Mouse (Mus musculus) layer of hippocampus, adult 8-10 months (tissue): ENCODE measurements around the gene Sgsm1. TPM values are rescaled to one million over a fixed set of nuclear protein-coding genes. Genes with fewer than 3 reads are reported as not detected.

Experiments
- DNase-seq, 2 experiments: peaks; one replicate each; pipeline ENCODE4 v3.0.0; 2022; ENCODE audit warnings: low spot score in 2 of 2
- total RNA-seq, 4 experiments: library from RNA; stranded (reverse); gene quantifications; 2 replicates each; pipeline ENCODE4 v1.2.4; 2022

The Sgsm1 gene
- total RNA-seq, 4 experiments from 2014 or later: 77.8 to 102 (median 87.4) TPM

DNA sequence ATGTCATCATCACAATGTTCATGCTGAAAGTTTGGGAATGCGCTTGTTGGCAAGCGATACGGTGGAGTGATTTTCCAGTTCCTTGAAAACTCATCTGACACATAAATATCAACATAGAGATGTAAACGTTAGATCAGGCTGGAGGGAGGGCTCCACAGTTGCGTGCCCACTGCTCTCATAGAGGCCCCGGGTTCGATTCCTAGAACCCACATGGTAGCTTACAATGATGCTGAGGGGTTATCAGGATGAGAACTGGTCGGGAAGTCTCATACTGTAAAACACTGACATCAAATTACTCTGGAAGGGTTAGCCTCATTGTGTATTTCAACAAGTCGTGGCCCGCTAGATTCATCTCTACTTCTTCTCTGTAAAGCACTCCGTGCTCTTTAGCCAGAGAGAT is 24.5 kb downstream of the Sgsm1 start:
- no peak for DNase-seq

DNA sequence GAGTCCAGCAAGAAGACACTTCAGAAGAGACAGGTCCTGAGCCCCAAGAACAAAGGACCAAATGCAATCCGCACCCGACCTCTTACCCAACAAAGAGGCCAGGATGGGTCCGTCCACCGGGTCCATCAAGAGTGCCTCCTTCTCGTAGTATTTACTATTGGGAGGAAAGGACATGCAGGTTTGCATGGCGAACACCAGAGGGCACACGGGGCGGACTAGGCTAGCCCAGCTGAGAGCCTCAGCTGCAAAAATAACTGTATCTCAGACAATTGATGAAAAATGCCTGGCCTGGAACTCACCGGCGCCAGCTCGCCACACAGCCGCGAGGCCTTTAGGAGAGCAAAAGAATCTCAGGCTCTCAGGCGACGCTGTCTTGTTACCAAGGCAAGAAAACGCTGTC is 25.0 kb downstream of the Sgsm1 start:
- no peak for DNase-seq

DNA sequence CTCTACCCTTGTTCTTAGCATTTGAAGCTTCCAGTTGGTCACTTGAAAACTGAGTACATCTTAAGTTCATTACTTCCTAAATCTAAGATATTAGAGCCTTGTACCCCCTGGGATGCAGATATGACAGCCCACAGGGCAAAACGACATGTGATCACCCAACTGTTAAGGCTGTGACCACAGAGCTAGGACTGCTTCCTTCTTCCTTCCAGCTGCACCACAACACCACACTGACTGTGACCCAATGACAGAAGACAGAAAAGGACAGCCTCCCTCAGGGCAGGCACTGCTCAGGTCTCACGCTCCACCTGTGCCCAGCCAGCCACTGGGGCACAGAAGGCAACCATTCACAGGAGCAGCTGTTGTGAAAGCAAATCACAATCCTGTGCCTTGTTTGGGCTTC is 26.9 kb downstream of the Sgsm1 start:
- no peak for DNase-seq

DNA sequence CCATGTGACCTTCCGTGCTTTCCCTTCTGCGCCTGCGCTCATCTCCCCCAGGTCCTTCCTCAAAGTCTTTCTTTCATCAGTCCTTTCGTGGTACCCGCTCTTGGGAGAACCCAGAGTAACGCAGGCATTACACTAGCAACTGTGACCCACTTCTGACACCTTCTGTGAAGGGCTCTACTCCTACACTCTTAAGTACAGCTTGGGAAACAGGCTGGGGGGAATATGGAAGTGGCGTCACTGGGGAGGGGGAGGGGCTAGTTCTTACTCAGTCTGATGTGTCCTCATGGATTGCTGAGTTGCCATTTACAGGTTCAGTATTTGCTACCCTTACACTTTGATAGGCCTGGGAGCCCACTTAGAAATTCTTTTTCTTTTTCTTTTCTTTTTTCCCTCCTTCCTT is 29.0 kb downstream of the Sgsm1 start:
- no peak for DNase-seq

DNA sequence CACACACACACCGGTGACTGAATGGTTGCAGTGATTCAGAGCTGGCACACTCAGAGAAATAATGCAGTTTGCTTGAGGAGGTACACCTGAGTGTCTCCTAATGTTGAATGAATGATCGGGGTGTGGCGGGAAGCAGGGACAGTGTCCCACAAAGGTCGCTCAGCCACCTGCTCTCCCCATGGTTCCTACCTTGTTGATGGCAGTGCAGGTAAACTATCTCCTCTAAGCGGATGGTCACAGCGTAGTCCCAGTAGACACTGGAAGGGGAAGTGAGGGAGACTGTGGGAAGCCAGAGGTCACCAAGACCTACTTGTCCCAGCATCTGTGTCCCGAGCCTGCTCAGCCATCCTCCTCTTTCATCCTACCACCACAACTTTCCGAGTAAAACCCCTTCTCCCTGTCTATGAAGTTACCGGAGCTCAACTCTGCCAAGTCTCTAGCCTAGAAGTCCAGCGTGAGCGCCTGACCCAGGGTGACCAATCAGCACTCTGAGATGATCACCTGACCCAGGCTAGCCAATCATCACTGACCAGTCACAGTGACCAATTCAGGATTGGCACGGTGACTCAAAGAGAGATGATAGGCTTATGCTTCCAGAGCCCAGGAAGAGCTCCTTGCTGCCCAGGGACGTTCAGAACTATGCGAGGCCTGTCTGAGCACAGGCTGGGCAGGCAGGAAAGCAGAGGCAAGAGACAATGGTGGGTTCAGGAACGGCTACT is 30.3 kb downstream of the Sgsm1 start:
- no peak for DNase-seq

DNA sequence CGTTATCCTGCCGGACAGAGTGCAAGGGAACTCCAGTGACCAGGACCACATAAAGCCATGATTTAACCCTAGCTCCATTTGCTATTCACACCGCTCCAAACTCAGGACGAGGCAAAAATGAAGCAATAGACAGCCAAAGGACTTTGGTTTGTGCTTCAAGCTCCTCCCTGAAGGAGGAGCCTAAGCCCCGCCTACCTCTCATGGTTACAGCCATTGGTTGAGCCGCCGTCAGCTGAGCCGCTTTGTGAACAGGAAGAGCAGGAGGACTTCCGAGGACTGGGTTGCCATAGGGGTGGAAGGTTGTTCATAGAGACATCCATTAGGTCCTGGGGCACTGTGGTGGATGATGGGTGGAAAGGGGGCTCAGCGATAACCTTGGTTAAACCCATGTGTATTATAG is 34.7 kb downstream of the Sgsm1 start:
- no peak for DNase-seq

DNA sequence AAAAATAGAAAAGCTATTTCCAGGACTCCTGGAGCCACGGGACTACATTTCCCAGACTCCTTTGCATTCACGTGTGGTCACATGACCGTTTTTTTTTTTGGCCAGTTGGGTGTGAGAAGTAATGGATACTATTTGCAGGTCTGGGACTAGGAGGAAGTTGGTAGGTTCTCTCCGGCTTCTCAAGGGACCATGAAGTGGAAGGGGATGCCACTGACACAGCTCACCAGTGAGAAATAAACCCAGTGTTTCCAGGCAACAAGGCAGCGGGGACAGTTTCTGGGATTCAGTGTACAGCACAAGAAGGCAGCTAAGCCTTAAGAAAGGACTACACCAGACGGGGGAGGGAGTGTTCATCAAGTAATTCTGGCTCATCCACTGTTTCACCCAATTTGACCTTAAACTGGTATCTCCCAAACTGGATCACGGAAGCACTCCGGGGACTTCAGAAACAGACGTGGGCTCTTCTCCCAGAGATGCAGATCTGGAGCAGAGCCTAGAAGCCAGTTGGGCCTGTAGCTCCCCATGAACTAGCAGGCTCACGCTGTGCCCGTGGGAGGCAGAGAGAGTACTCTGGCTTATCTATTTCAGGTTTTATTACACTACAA is 39.3 kb downstream of the Sgsm1 start:
- peak; percentile 74 to 77 for DNase-seq

DNA sequence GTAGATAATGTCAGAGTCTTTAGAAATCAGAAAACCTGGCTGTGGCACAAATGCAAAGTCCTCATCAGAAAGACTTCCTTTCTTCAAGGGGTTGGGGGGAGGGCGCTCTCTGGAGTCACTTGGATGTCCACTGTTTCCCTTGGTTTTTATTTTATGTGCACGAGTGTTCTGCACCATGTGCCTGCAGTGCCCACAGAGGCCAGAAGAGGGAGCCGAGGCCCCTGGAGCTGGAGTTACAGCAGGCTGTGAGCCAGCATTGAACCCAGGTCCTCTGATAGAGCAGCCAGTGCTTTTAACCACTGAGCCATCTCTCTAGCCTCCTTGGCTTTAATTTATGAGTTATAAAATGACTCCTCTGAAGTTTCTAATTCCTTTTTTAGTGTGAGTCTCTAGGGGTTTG is 40.5 kb downstream of the Sgsm1 start:
- no peak for DNase-seq

DNA sequence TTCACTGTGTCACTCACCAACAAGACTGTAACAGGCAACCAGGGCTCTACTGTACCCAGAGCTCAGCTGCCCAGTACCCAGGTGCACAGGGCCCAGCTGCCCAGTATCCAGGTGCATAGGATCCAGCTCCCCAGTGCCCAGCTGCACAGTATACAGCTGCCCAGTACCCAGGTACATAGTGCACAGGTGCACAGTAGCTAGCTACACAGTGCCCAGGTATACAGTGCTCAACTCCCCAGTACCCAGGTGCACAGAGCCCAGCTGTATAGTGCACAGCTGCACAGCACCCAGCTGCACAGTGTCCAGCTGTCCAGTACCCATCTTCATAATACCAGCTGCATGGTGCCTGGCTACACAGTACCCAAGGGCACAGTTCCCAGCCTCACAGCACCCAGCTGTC is 42.3 kb downstream of the Sgsm1 start:
- DNase-seq: no peak

DNA sequence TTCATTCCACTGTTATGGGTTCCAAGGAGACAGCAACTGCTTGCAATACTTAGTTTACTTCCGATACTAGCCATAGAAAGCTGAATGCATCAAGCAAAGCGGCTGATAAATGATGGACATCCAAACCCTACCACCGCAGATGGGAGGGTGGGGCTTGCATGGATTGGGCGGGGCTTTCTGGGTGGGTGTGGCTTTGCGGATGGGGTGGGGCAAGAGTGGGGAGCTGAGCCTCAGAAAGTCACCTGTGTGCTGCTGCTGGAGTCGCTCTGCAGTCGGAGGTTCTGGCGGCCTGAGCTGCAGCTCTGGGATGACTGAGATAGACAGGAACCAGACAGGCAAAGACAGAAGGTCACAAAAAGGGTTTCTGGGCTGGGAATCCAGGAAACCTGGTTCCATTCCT is 44.9 kb downstream of the Sgsm1 start:
- no peak for DNase-seq

DNA sequence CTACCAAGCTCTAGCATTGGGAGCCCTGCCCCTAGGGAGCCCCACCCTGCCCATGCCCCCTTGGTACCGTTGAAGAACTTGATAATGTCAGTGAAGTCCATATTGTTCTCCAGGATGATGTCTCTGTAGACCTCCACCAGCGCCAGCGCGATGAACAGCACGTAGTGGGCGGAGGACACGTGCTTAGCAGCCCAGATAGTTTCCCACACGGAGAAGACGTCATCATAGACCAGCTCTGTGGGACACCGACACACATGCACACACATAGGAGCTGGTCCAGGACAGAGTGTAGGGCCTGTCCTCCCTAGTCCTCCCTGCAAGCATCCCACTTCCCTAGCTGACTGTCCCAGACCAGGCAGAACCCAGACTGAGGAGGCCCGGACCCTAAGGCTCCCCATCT is 59.8 kb downstream of the Sgsm1 start:
- DNase-seq: peak in 1 of 2 experiments; percentile 34

DNA sequence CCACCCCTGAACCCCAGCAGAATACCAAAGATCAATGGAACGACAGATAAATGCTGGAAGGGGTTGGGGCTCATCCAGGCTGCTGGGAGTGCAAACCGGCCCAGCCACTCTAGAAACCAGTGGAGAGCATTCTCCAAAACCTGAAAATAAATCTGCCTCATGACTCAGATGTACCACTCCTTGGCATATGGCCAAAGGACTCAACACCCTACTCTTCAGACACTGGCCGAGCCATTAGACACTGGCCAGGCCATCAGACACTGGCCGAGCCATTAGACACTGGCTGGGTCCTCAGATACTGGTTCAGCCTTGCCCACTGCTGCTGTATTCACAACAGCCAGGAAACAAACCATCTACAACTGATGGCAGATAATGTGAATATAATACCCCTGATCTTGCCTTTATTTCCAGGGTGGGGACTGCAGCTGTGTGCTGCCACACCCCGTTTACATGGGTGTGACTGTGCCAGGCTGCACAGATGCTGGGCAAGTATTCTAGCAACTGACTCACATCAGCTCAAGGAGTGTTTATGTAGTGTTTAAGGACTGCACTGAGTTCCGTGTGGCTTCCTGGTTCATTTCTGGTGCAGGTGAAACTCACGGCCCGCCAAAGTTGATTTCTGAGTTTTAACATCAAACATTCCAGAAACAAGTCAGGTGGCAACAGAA is 61.2 kb downstream of the Sgsm1 start:
- DNase-seq: no peak

DNA sequence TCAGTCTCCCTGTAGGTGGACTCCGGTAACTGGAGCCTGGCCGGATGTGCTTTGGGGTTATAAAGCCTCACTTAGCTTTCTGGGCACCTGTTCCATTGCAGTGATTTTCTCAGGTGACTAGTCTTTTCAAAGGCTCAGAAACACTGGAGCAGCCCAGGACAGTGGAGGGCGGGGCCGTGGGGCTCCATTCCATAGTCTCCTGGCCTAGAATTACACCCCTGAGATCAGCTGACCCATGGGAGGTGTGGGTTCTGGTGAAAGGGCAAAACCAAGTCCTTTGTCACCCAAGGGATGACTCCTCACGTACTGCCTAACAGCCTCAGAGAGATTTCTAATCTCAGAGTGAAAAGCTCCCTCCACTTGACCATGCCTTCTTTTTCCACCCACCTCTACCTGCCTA is 80.4 kb downstream of the Sgsm1 start:
- no peak for DNase-seq

DNA sequence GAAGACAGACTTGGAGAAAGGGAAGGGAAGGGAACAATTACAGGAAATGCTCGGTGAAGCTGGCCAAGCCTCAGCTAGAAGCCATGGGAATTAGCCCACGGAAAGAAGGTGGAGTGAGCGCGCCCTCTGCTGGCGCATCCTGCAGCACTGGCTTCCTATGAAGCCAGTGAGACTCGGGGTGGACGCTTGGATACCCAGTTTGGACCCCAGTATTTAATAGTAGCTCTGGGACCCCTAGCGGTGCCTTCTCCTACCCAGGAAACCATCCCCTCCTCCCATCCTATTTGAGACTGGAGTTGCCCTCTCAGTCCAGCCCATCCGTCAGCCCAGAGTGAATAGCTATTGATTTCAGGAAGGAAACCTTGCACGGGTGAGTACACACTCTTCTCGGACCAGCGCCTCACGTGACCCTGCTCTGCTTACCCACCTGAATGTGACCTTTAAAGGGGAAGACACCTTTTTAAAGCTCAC is 83.9 kb downstream of the Sgsm1 start, which contains the start of gene Tmem211:
TSS of gene Tmem211 (plus strand) at position 278 of the 471 bp plus-strand sequence.
- DNase-seq: peak; percentile 65 to 86

DNA sequence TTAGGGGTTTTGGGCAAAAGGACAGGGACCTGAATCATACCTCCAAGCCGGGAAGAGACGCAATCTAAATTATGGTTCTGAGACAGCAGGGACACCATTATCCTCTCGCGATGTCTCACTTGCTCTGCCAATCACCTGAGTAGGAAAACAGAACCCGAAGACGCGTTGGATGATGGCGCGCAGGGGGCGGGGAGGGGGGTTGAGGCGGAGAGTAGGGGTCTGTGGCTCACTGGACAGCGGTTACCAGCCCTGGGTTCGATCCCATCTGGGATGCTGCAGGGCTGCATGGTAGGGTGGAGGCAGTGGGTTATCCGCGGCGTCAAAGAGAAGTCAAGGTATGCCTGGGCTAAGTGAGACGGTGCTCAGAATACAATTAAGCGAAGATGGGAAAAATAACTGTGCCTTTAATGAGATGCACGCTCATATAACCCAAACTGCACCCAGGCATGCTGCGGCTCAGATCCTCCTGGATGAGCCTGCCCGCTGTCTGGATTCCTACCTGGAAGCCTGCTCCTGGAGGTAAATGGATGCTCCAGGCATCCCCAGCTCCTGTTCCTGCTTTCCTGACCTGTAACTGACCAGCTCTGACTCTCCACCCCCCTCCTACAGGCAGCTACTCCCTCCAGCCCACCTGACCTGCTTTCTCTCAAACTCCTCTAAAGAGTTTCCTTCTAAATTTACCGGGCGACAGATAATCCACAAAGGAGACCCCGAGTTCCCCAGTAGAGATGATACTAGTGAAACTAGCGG is 84.7 kb downstream of the Sgsm1 start:
- no peak for DNase-seq

DNA sequence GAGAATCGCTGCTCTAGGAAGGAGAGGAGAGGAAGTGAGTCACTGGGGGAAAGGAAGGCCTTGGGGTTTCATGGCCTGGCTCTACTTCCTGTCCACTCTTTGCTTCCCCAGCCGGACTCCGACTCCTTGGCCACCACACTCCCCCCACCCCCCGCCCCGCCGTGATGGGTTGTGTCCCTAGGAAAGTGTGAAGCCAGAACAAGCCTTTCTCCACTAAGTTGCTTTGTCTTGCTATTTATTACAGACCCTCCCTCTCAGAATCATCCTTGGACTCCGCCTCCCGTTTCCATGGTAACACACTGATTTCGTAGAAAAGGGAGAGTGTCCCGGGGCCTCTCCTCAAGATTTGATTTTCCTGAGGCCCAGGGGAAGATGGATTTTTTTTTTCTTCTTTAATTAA is 85.3 kb downstream of the Sgsm1 start:
- DNase-seq: no peak

DNA sequence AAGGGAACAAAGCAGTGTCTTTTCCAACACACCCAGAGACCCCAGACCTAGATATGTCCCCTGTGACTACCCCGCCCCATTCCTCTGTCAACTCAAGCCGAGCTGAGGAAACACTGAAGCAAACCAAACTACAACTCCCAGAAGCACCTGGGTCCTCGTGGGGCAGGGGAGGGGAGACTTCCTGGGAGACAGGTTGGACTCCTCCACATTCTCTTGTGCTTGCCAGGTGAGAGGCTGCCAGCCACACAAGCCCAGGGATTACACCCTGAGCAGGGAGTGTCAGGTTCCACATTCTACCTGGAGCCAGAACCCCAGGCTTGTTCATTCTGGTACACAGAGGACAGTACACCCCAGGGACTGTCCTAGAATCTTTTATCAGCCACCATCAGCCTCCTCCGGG is 86.7 kb downstream of the Sgsm1 start:
- no peak for DNase-seq

DNA sequence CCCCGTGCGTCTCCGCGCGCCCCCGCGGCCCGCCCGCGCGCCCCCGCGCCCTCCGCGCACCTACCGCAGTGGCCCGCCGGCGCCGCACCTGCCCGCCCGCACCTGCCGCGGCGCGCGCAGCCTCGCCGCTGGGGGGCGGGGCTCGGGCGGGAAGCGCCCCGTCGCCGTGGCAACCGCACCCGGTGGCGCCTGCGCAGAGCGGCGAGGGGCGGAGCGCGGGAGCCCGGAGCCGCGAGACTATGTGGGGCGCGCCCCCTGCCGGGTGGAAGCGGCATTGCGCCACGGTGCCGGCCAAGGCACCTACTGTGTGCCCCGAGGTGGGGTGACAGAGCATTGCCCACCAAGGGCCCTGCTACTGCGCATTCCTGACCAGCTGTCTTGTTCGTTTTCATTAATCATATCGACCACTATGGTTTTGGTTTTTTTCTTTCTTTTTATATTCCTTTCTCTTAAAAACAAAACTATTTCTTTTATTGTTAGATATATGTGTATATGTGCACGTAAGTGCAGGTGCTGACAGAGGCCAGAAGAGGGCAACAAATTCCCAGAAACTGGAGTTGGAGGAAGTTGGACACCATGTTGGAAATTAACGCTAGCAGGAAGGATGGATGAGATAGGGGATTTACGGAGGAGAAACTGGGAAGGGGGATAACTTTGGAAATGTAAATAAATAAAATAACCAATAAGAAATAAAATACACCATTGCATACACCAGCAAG is 89.3 kb downstream of the Sgsm1 start, which contains the start of gene 2900026A02Rik:
TSS of gene 2900026A02Rik (minus strand) at position 90 of the 719 bp plus-strand sequence.
- peak in 1 of 2 experiments; percentile 62 for DNase-seq

DNA sequence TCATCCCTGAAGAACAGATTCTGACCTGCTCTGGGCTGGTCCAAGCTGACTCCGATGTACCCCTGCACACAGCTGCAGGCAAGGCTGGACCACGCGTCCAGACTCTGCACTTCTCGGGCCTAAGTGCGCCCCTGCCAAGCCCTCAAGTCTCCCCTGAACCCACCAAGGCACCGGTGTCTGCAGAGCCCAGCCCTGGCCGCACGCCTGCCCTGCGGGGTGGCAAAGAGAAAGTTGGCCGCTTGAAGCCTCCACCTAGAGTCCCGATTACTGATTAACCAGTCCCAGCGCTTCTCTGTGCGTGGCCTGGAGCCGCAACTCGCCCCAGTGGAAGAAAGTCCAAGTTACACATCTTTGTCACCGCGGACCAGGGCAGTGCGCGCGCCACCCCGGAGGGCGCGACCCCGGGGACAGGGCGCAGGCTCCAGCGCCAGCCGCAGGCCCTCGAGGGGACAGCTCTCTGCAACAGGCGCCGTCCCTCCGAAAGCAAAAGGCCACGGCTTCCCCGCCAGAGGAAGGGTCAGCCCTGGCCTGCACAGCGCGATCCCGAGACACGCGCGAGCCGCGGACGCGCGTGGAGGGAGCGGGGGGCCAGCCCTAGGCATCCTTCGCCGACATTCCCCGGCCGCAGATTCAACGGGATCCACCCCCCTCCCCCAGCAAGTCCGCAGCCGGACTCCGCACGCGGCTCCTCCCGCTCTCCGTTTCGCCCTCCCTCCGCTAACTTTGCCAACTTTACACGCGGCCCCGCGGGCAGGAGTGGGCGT is 90.0 kb downstream of the Sgsm1 start:
- DNase-seq: no peak

DNA sequence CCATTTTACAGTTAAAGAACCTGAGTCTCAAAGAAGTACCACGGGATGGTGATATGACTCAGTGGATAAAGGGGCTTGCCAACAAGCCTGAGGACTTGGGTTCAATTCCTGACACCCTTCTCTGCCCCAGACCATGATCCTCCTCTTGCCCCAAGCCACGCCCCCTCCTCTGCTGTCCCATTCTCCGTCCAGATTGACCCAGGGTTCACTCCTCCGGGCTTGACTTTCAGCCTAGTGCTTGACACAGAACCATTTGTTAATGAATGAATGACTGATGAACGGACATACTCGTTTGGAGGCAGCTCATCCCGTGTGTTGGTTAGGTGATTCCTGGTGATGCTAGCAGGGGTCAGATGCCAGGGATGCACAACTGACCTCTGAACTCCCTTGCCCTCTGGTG is 90.7 kb downstream of the Sgsm1 start:
- DNase-seq: no peak
